Mouse (Mus musculus) left cerebral cortex, postnatal 4 days (tissue): ENCODE data around the gene Serpine1. TPM values are rescaled to one million over a fixed set of nuclear protein-coding genes. Genes with fewer than 3 reads are reported as not detected.
"Not testable (repeated sequence)": the region's sequence is repeated elsewhere in the genome, so short reads cannot be mapped to it uniquely, and the experiment has no call there.

Experiments used
- DNase-seq: peaks from one replicate; pipeline ENCODE4 v3.0.0-alpha.2; 2022
- intact Hi-C: fragments of 180-260 bp; cut with DNase I; formaldehyde crosslinking; loops from one replicate; pipeline ENCODE4 v1.15.1; 2025
- total RNA-seq, 2 experiments: library from RNA; stranded (reverse); gene quantifications; 2 replicates each; pipeline ENCODE4 v1.2.3; 2021

Gene Serpine1
- under 1 TPM; 0.60 TPM for total RNA-seq

- peak; percentile 70 for DNase-seq
- intact Hi-C loops, result no loop called here
These were observed at the start of gene Serpine1 for GRCm38 (mm10) chr5:137072079-137072960. Serpine1 (minus strand) TSS chr5:137072268.

- no peak for DNase-seq
- intact Hi-C loops, result no loop called here
These were observed 49.2 kb upstream of the Serpine1 start for GRCm38 (mm10) chr5:137121280-137121679.

GRCm38 (mm10) chr5:137118878-137119277, 46.8 kb upstream of the Serpine1 start:
- intact Hi-C loops, result no loop called here
- no peak for DNase-seq

- DNase-seq, intact Hi-C loops: not testable (repeated sequence)
These were observed 45.9 kb upstream of the Serpine1 start for GRCm38 (mm10) chr5:137117994-137118393.

- intact Hi-C loops, result no loop called here
- DNase-seq, result no peak
These were observed 44.9 kb upstream of the Serpine1 start for GRCm38 (mm10) chr5:137116987-137117386.

- intact Hi-C loops, result no loop called here
- DNase-seq, result no peak
These were observed 44.1 kb upstream of the Serpine1 start, which contains the start of gene Trim56 for GRCm38 (mm10) chr5:137115866-137116847. Trim56 (minus strand) TSS chr5:137116209.

GRCm38 (mm10) chr5:137114891-137115561, 43.0 kb upstream of the Serpine1 start:
- intact Hi-C loops, result loop anchor here (5.0 kb wide), 1 partner anchor 103 kb away; no protein-coding TSS in a partner anchor
- DNase-seq, result no peak

- no peak for DNase-seq
- intact Hi-C loops, result loop anchor here (5.0 kb wide), 1 partner anchor 99 kb away; no protein-coding TSS in a partner anchor
These were observed 39.7 kb upstream of the Serpine1 start for GRCm38 (mm10) chr5:137111542-137112408.

GRCm38 (mm10) chr5:137110863-137111262, 38.8 kb upstream of the Serpine1 start:
- intact Hi-C loops, result loop anchor here (5.0 kb wide), 1 partner anchor 99 kb away; no protein-coding TSS in a partner anchor
- no peak for DNase-seq

GRCm38 (mm10) chr5:137109941-137110593, 38.0 kb upstream of the Serpine1 start:
- DNase-seq, result no peak
- intact Hi-C loops, result loop anchor here (5.0 kb wide), 1 partner anchor 98 kb away; no protein-coding TSS in a partner anchor

- intact Hi-C loops, result no loop called here
- no peak for DNase-seq
These were observed 36.0 kb upstream of the Serpine1 start for GRCm38 (mm10) chr5:137108111-137108510.

- intact Hi-C loops, result loop anchor here (2.0 kb wide), 1 partner anchor 81 kb away; the partner anchor contains the start of gene Vgf
- no peak for DNase-seq
These were observed 35.6 kb upstream of the Serpine1 start for GRCm38 (mm10) chr5:137107670-137108069.

- peak; percentile 82 for DNase-seq
- intact Hi-C loops, result loop anchor here (2.0 kb wide), 1 partner anchor 80 kb away; the partner anchor contains the start of gene Vgf
These were observed 35.0 kb upstream of the Serpine1 start for GRCm38 (mm10) chr5:137107024-137107423.

- intact Hi-C loops, result loop anchor here (2.0 kb wide), 1 partner anchor 80 kb away; the partner anchor contains the start of gene Vgf
- DNase-seq, result no peak
These were observed 34.4 kb upstream of the Serpine1 start for GRCm38 (mm10) chr5:137106434-137106833.

- intact Hi-C loops, result no loop called here
- DNase-seq, result no peak
These were observed 31.9 kb upstream of the Serpine1 start for GRCm38 (mm10) chr5:137103969-137104368.

- DNase-seq, result no peak
- intact Hi-C loops, result no loop called here
These were observed 30.8 kb upstream of the Serpine1 start for GRCm38 (mm10) chr5:137102575-137103522.

GRCm38 (mm10) chr5:137102078-137102477, 30.0 kb upstream of the Serpine1 start:
- DNase-seq, result no peak
- intact Hi-C loops, result no loop called here
